Mouse (Mus musculus) kidney, embryonic 14.5 days (tissue): ENCODE measurements around the gene Ell. TPM values are rescaled to one million over a fixed set of nuclear protein-coding genes. Genes with fewer than 3 reads are reported as not detected.

Experiments used
- polyA plus RNA-seq: library from polyadenylated mRNA; unstranded; fragments of >200 nt; fragmentation: Nextera tagmentation; extraction: Ambion mirVana; gene quantifications from 2 replicates; pipeline ENCODE4 v1.2.1, GENCODE M21; 2014

Gene Ell
- polyA plus RNA-seq, 1 experiment from 2014 or later = 22.4 TPM

Other genes starting within 250 kb of the Ell start
- gene Ddx49, start 237.0 kb upstream of the Ell start, polyA plus RNA-seq = 49.9 TPM in 2 replicates
- gene Cope, start 236.9 kb upstream of the Ell start, polyA plus RNA-seq = 322 and 327 TPM in 2 replicates
- gene Cers1, start 223.7 kb upstream of the Ell start, polyA plus RNA-seq = 2.3 and 2.6 TPM in 2 replicates
- 7.6 and 7.9 TPM in 2 replicates for gene Gdf1, start 209.6 kb upstream of the Ell start, polyA plus RNA-seq
- 21.8 and 24.2 TPM in 2 replicates for gene Upf1, start 186.2 kb upstream of the Ell start, polyA plus RNA-seq
- gene Comp, start 165.9 kb upstream of the Ell start, polyA plus RNA-seq = 0.14 and 0.26 TPM in 2 replicates
- 15.5 and 21.2 TPM in 2 replicates for gene Crtc1, start 99.9 kb upstream of the Ell start, polyA plus RNA-seq
- gene Klhl26, start 62.5 kb upstream of the Ell start, polyA plus RNA-seq = 14.4 and 19.2 TPM in 2 replicates
- gene Tmem59l, start 52.1 kb upstream of the Ell start, polyA plus RNA-seq = 8.5 and 12.4 TPM in 2 replicates
- gene Crlf1, start 46.3 kb upstream of the Ell start, polyA plus RNA-seq = 26.7 and 34.8 TPM in 2 replicates
- gene Rex1bd, start 32.7 kb upstream of the Ell start, polyA plus RNA-seq = 129 and 151 TPM in 2 replicates
- gene Uba52, start 28.7 kb upstream of the Ell start, polyA plus RNA-seq = 1,078 and 1,559 TPM in 2 replicates
- gene Fkbp8, start 11.7 kb upstream of the Ell start, polyA plus RNA-seq = 252 and 291 TPM in 2 replicates
- gene Kxd1, start 11.5 kb upstream of the Ell start, polyA plus RNA-seq = 70.0 and 70.9 TPM in 2 replicates
- gene Isyna1, start 54.9 kb downstream of the Ell start, polyA plus RNA-seq = 102 and 118 TPM in 2 replicates
- 172 and 220 TPM in 2 replicates for gene Ssbp4, start 69.4 kb downstream of the Ell start, polyA plus RNA-seq
- 1.1 and 1.4 TPM in 2 replicates for gene Lrrc25, start 76.7 kb downstream of the Ell start, polyA plus RNA-seq
- gene Gdf15, start 93.0 kb downstream of the Ell start, polyA plus RNA-seq = 0.31 and 0.41 TPM in 2 replicates
- 62.2 and 62.6 TPM in 2 replicates for gene Pgpep1, start 120.9 kb downstream of the Ell start, polyA plus RNA-seq
- gene Lsm4, start 133.8 kb downstream of the Ell start, polyA plus RNA-seq = 353 and 447 TPM in 2 replicates
- gene Jund, start 159.5 kb downstream of the Ell start, polyA plus RNA-seq = 95.1 and 117 TPM in 2 replicates
- gene Iqcn, start 164.0 kb downstream of the Ell start, polyA plus RNA-seq = 0.12 TPM in 1 of 2 replicates, not detected in the other
- gene Gm3336, start 179.1 kb downstream of the Ell start, polyA plus RNA-seq = 0.23 and 0.73 TPM in 2 replicates
- 2.5 and 4.0 TPM in 2 replicates for gene Pde4c, start 184.3 kb downstream of the Ell start, polyA plus RNA-seq
- gene Rab3a, start 215.2 kb downstream of the Ell start, polyA plus RNA-seq = 14.3 and 16.4 TPM in 2 replicates
- 47.9 and 52.7 TPM in 2 replicates for gene Mpv17l2, start 221.5 kb downstream of the Ell start, polyA plus RNA-seq
- 33.3 and 49.1 TPM in 2 replicates for gene Pik3r2, start 237.3 kb downstream of the Ell start, polyA plus RNA-seq